Mouse (Mus musculus) midbrain, embryonic 13.5 days (tissue): ENCODE measurements around the gene Gabbr2. TPM values are rescaled to one million over a fixed set of nuclear protein-coding genes. Genes with fewer than 3 reads are reported as not detected.

Experiments used
- ATAC-seq: fragments of 200-750 bp; cut with Nextera tagmentation; 2 replicates; pipeline ENCODE4 v1.8.0; 2017; ENCODE audit warnings: mild to moderate bottlenecking, moderate TSS enrichment, moderate library complexity
- H3K27ac ChIP-seq: fragments of 300-500 bp; sonication (generic); 2 replicates; pipeline ENCODE4 v1.5.1; 2015; ENCODE audit warnings: inconsistent platforms, mild to moderate bottlenecking, moderate library complexity
- H3K27me3 ChIP-seq: fragments of 300-500 bp; sonication (generic); 2 replicates; pipeline ENCODE4 v1.6.1; 2015; ENCODE audit warnings: mild to moderate bottlenecking, inconsistent platforms
- H3K36me3 ChIP-seq: fragments of 300-500 bp; sonication (generic); 2 replicates; pipeline ENCODE4 v1.6.1; 2015; ENCODE audit warnings: mild to moderate bottlenecking, inconsistent platforms
- H3K4me1 ChIP-seq: fragments of 300-500 bp; sonication (generic); replicated peaks from 2 replicates; pipeline ENCODE4 v1.6.1; 2015; ENCODE audit warnings: inconsistent platforms
- H3K4me2 ChIP-seq: fragments of 300-500 bp; sonication (generic); replicated peaks from 2 replicates; pipeline ENCODE4 v1.6.1; 2015; ENCODE audit warnings: moderate library complexity, mild to moderate bottlenecking, inconsistent platforms
- H3K4me3 ChIP-seq: fragments of 300-500 bp; sonication (generic); replicated peaks from 2 replicates; pipeline ENCODE4 v1.5.1; 2015; ENCODE audit warnings: mild to moderate bottlenecking, inconsistent platforms
- H3K9ac ChIP-seq: fragments of 300-500 bp; sonication (generic); replicated peaks from 2 replicates; pipeline ENCODE4 v1.6.1; 2015; ENCODE audit warnings: mild to moderate bottlenecking, inconsistent platforms
- H3K9me3 ChIP-seq: fragments of 300-500 bp; sonication (generic); 2 replicates; pipeline ENCODE4 v1.6.1; 2016; ENCODE audit warnings: mild to moderate bottlenecking, inconsistent platforms
- WGBS: fragments of 180-500 bp; shearing (Covaris S2); methylation state at CpG from one replicate; pipeline ENCODE4 v1.1.7; 2015; 5-methylcytosine and 5-hydroxymethylcytosine counted together
- polyA plus RNA-seq: library from polyadenylated mRNA; unstranded; fragments of >200 nt; fragmentation: Nextera tagmentation; extraction: Ambion mirVana; gene quantifications from 2 replicates; pipeline ENCODE4 v1.2.1, GENCODE M21; 2015

The Gabbr2 gene
- polyA plus RNA-seq, 1 experiment from 2014 or later, result 3.0 TPM

GRCm38 (mm10) chr4:46744583-46745155 lies 247.0 kb downstream of the Gabbr2 start:
- H3K27ac ChIP-seq, result no peak overlapping the region
- peaks cover 39% of the 10 kb centered on the region for H3K4me1 ChIP-seq
- H3K9me3 ChIP-seq, result no peaks in the 10 kb centered on the region
- no peaks in the 10 kb centered on the region for H3K27me3 ChIP-seq
- no peaks in the 10 kb centered on the region for H3K36me3 ChIP-seq
- ATAC-seq, result no peak
- no peak overlapping the region for H3K9ac ChIP-seq
- H3K4me2 ChIP-seq, result no peak overlapping the region
- H3K4me3 ChIP-seq, result no peak overlapping the region
- WGBS, result 85% methylated on average over 7 of the region's 7 CpGs

DNA sequence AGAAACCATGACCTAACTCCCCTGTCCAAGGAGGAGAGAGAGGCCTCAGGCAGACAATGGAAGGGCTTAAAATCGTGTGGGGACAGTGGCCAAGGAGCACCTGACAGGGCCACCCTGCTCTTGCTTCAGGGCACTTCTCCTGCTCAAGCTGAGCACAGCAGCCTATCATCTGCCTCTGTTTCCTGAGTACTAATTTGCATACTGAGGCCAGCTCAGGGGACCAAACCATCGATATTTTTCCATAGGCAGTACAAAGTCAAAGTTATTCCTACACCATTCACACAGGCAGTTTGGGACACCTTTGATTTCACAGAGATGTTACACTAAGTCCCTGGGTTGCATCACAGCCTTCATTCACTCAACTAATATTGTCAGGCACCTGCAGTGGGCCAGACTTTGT lies 249.1 kb downstream of the Gabbr2 start:
- Histone ChIP-seq H3K27me3 (no peaks in the 10 kb centered on the region), H3K4me3 (no peak overlapping the region)
- peak; percentile 15; the same call in 1 of the 2 replicates for ATAC-seq

DNA sequence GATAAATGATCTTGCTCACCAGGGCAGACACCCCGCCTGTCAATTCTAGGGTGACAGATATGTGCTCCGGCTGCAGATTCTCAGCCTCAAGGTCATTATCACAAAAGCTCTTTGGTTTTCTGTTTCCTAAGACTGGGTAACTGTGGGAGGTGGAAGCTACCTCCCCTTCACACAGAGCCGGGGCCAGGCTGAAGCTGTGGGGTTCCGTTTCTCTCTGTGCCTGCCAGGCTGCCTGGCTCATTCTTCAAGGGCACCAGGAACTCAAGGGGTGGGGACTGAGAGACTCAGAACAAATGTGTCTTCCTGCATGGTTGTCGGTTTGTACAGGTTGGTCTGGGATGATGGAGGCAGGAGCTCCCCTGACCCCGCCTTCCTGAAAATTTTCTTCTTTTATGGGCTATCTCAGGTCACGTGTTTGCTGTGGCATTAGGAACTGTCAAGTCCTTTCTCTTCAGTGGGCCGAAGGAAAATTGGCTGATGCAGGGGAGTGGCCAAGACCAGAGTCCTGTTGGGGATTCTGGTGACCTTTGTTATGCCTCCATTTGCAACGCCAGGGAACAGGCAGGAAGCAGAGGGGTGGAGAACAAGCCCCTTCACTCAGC lies 254.7 kb downstream of the Gabbr2 start:
- Histone ChIP-seq H3K27ac (no peak overlapping the region), H3K4me2 (no peak overlapping the region), H3K36me3 (no peaks in the 10 kb centered on the region), H3K9ac (no peak overlapping the region), H3K4me1 (peaks cover 36% of the 10 kb centered on the region), H3K9me3 (no peaks in the 10 kb centered on the region), H3K4me3 (no peak overlapping the region), H3K27me3 (no peaks in the 10 kb centered on the region)
- ATAC-seq, result no peak
- WGBS, result 51% methylated on average over 9 of the region's 9 CpGs

More for the DNA sequence above, 249.1 kb downstream of the Gabbr2 start:
- Histone ChIP-seq H3K9me3 (no peaks in the 10 kb centered on the region), H3K36me3 (no peaks in the 10 kb centered on the region), H3K9ac (no peak overlapping the region), H3K27ac (peak overlapping the region; percentile 63), H3K4me2 (no peak overlapping the region), H3K4me1 (peaks cover 32% of the 10 kb centered on the region)
- WGBS, result 14% methylated on average over 2 of the region's 2 CpGs

DNA sequence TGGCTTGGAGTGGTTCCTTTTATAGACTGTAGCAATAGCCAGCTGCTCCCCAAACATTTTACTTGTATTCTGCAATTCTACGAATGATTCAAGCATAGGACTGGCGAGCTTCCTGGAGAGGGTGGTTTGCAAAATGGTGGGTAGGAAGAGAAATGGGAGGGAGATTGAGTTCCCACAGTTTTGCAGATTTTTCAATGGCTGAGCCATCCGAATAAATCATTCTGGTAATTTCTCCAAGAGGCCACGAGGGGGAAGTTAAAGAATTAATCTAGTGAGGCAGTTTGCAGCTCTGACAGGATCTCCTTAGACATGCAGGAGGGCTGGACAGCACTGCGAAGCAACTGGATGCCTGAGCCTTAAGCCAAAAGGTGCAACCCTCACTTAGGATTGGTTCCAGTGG lies 256.8 kb downstream of the Gabbr2 start:
- H3K4me1 ChIP-seq, result peaks cover 49% of the 10 kb centered on the region
- H3K9me3 ChIP-seq, result no peaks in the 10 kb centered on the region
- WGBS, result 60% methylated on average over 5 of the region's 5 CpGs
- H3K27ac ChIP-seq, result no peak overlapping the region
- H3K27me3 ChIP-seq, result no peaks in the 10 kb centered on the region
- H3K36me3 ChIP-seq, result no peaks in the 10 kb centered on the region
- no peak overlapping the region for H3K4me3 ChIP-seq
- H3K4me2 ChIP-seq, result no peak overlapping the region
- no peak overlapping the region for H3K9ac ChIP-seq
- ATAC-seq, result no peak

- Histone ChIP-seq H3K4me1 (peaks cover 71% of the 10 kb centered on the region), H3K27ac (peak overlapping the region; percentile 69), H3K4me2 (no peak overlapping the region), H3K4me3 (no peak overlapping the region), H3K9me3 (no peaks in the 10 kb centered on the region), H3K36me3 (no peaks in the 10 kb centered on the region), H3K9ac (no peak overlapping the region), H3K27me3 (no peaks in the 10 kb centered on the region)
- ATAC-seq, result peak; percentile 60
- WGBS, result 10% methylated on average over 8 of the region's 8 CpGs
Observed at GRCm38 (mm10) chr4:46731590-46731989, 260.1 kb downstream of the Gabbr2 start.

DNA sequence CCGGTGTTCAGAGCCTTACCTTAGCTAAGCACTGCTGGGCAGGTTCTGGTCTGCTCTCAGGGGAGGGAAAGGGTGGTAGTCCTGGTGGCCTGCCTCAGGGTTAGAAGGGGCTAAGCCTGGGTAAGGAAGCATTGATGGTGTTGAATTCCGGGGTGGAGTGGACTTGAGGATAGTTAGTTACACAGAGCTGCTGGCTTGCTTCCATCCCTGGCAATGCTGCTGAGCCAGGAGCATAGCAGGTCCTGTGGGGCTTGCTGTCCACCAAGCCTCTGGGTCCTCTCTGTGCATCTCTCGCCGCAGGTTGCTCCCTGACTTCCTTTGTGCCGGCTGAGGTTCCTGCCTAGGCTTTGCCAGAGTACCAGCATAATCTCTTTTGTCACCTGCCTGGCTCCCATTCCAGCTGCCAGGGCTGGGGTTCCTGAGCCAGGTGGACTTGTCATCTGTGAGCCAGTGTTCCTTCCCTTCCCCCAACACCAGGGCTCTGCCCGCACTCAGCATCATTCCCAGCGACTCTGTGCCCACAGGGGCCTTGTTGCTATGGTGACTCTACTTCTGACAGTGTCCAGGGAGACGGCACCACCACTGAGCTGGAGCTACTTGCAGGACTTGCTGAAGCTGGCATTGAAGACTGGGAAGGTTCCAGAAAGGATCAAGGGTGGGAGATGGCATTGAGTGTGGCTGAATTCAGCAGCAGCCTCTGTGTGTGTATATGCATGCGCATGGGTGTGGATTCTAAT lies 262.2 kb downstream of the Gabbr2 start:
- 41% methylated on average over 9 of the region's 9 CpGs for WGBS
- ATAC-seq, result peak; percentile 59
- Histone ChIP-seq H3K4me1 (peaks cover 62% of the 10 kb centered on the region), H3K36me3 (no peaks in the 10 kb centered on the region), H3K9ac (0 out of 2 replicates have a peak overlapping the region, but pooled peaks have one; percentile 21), H3K27ac (peak overlapping the region; percentile 49), H3K27me3 (no peaks in the 10 kb centered on the region), H3K4me3 (no peak overlapping the region), H3K4me2 (no peak overlapping the region; the same call in 1 of the 2 replicates), H3K9me3 (no peaks in the 10 kb centered on the region)

- H3K27ac ChIP-seq, result peak overlapping the region; percentile 57
- 6% methylated on average over 1 of the region's 1 CpGs for WGBS
- peak; percentile 44 for ATAC-seq
Observed at GRCm38 (mm10) chr4:46728231-46728630, 263.4 kb downstream of the Gabbr2 start.

DNA sequence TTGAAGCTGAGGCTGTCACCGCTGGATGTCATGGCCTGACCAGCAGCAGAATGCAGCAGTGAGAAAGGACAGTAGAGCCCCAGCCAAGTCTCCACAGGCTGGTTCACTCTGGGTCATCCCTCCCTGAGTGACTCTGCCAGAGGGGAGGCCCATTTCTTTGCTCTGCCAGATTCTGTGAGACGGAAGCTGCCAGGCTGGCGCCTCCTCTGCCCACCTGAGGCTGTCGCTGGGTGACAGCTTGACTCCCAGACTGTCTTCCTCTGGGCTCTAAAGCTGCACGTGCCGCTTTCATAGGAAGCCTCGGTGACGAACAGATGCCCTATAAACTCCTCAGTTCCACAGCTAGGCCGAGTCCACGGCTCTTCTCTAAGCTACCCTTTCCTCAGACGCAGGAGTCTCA lies 264.5 kb downstream of the Gabbr2 start:
- no peaks in the 10 kb centered on the region for H3K9me3 ChIP-seq
- H3K36me3 ChIP-seq, result no peaks in the 10 kb centered on the region
- 83% methylated on average over 11 of the region's 11 CpGs for WGBS
- no peak overlapping the region for H3K4me3 ChIP-seq
- ATAC-seq, result no peak
- no peaks in the 10 kb centered on the region for H3K27me3 ChIP-seq
- no peak overlapping the region for H3K4me2 ChIP-seq
- H3K9ac ChIP-seq, result no peak overlapping the region
- peak overlapping the region; percentile 31; the same call in 1 of the 2 replicates for H3K27ac ChIP-seq
- H3K4me1 ChIP-seq, result peaks cover 50% of the 10 kb centered on the region

More at GRCm38 (mm10) chr4:46728231-46728630, 263.4 kb downstream of the Gabbr2 start:
- Histone ChIP-seq H3K9me3 (no peaks in the 10 kb centered on the region), H3K4me2 (no peak overlapping the region), H3K4me1 (peaks cover 55% of the 10 kb centered on the region), H3K9ac (no peak overlapping the region), H3K4me3 (no peak overlapping the region), H3K27me3 (no peaks in the 10 kb centered on the region), H3K36me3 (no peaks in the 10 kb centered on the region)

GRCm38 (mm10) chr4:46720821-46721557 lies 270.7 kb downstream of the Gabbr2 start:
- no peaks in the 10 kb centered on the region for H3K36me3 ChIP-seq
- 89% methylated on average over 16 of the region's 16 CpGs for WGBS
- ATAC-seq, result no peak

DNA sequence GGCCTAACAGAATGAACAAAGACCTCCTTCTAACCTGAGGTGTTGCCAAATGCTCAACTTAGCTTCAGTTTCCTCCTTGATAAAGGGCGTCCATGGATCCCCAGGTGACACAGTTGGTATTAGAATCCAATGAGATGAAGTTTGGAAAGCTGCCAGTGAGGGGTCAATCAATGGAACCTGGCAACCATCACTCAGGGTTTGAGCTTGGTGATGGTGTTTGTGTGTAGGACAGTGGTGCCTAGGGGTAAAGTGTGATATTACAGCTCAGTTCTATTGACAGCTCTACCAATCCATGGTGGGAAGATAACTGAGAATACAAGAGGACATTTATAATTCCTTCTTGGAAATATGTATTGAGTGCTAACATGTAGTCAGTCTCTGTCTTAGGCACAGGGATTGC lies 271.6 kb downstream of the Gabbr2 start:
- peaks cover 24% of the 10 kb centered on the region for H3K4me1 ChIP-seq
- H3K4me3 ChIP-seq, result no peak overlapping the region
- no peak overlapping the region for H3K9ac ChIP-seq
- no peaks in the 10 kb centered on the region for H3K36me3 ChIP-seq
- H3K9me3 ChIP-seq, result no peaks in the 10 kb centered on the region
- H3K4me2 ChIP-seq, result no peak overlapping the region
- WGBS, result 96% methylated on average over 1 of the region's 1 CpGs
- no peak overlapping the region for H3K27ac ChIP-seq
- H3K27me3 ChIP-seq, result peaks cover 5% of the 10 kb centered on the region; the same call in 1 of the 2 replicates
- ATAC-seq, result no peak

More at GRCm38 (mm10) chr4:46720821-46721557, 270.7 kb downstream of the Gabbr2 start:
- Histone ChIP-seq H3K9me3 (no peaks in the 10 kb centered on the region), H3K4me2 (no peak overlapping the region), H3K27me3 (peaks cover 5% of the 10 kb centered on the region; the same call in 1 of the 2 replicates), H3K9ac (no peak overlapping the region), H3K27ac (no peak overlapping the region), H3K4me1 (peaks cover 22% of the 10 kb centered on the region), H3K4me3 (no peak overlapping the region)

DNA sequence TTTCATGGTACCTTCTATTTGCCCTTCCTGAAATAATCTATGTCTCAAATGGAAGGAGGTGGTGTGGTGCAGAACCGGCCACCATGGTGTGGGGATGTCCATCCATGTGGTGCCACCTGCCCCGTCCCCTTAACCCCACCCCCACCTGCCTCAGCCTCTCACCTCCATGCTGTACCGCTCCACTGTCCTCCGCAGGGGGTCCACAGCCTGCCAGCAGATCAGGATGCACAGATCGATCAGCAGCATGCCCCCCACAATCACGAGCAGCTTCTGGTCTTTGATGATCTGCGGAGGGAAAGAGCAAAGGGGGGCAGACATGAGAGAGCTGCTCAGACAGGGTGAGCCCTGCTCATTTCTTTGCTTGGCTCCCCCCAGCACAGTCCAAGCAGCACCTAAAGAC lies 273.0 kb downstream of the Gabbr2 start:
- Histone ChIP-seq H3K4me3 (no peak overlapping the region), H3K36me3 (0 out of 2 replicates have a peak, but pooled peaks cover 4% of the 10 kb centered on the region), H3K27me3 (peaks cover 5% of the 10 kb centered on the region; the same call in 1 of the 2 replicates), H3K9me3 (no peaks in the 10 kb centered on the region), H3K27ac (no peak overlapping the region), H3K4me1 (peaks cover 24% of the 10 kb centered on the region), H3K9ac (no peak overlapping the region), H3K4me2 (no peak overlapping the region)
- WGBS, result 31% methylated on average over 7 of the region's 7 CpGs
- no peak for ATAC-seq
